Mouse (Mus musculus) monocyte, adult 5-6 weeks (primary cell): ENCODE results near the gene Sgf29. TPM values are rescaled to one million over a fixed set of nuclear protein-coding genes. Genes with fewer than 3 reads are reported as not detected.
"Not testable (repeated sequence)": the region's sequence is repeated elsewhere in the genome, so short reads cannot be mapped to it uniquely, and the experiment has no call there.

ENCODE experiments used
- ATAC-seq: fragments of 153-309, 156-312 bp; replicated peaks from 2 replicates; pipeline ENCODE4 v1.8.0; 2017; ENCODE audit warnings: mild to moderate bottlenecking; ENCODE audit not compliant: low TSS enrichment, insufficient number of reproducible peaks, severe bottlenecking, poor library complexity, low FRiP score
- total RNA-seq: library from RNA; stranded (forward); fragments of 200-1000, 200-491, 200-594 nt; gene quantifications from 3 replicates; pipeline ENCODE4 v1.2.3, GENCODE M21; 2017

Gene Sgf29
- total RNA-seq, 1 experiment from 2014 or later = 42.9 TPM

DNA sequence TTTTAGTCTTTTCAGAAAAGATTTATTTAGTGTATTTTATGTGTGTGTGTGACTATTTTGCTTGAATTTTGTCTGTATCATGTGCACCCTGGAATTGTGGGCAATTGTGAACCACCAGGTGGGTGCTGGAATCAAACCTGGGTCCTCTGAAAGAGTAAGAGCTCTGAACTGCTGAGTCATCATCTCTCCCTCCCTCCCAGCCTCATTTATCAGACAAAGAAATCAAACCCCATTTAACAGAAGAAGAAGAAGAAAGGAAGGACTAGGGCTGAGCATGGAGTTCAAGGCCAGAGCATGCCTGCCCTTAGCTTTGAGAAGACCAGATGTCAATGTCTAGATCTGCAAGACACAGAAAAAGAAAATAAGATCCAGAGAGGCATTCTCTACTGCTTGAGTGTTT lies 13.7 kb upstream of the Sgf29 start:
- no peak for ATAC-seq

DNA sequence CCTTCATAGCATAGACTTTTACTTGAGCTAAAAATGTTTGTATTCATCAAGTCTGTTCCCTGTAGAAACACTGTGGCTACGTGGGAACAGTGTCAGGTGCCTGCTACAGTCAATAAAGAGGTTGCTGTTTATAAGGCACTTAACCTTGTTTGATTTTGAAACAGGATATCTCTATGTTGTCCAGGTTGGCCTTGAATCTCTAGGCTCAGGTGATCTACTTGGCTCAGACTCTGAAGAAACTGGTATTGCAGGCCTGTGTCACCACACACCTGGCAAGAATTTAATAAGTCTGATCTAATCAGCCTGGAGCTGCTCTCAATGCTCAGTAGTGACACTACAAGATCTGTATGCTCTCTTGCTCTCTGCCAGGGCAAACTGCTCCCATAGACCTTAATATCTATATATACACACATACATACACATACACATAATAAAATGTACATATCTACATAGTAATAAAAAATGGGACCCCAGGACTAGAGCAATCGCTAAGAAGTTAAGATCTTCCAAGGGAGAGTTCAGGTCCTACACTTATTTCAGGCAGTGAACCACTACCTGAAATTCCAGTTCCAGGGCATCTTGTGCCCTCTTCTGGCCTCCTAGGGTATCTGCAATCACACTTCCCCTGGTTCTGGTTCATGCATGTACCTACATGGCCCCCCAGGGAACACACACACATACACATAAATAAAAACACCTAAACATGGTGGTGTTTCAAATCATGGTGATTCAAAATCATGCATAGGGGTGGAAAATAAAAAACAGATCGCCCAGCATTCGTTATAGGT lies 12.2 kb upstream of the Sgf29 start:
- peak; percentile 88 for ATAC-seq

DNA sequence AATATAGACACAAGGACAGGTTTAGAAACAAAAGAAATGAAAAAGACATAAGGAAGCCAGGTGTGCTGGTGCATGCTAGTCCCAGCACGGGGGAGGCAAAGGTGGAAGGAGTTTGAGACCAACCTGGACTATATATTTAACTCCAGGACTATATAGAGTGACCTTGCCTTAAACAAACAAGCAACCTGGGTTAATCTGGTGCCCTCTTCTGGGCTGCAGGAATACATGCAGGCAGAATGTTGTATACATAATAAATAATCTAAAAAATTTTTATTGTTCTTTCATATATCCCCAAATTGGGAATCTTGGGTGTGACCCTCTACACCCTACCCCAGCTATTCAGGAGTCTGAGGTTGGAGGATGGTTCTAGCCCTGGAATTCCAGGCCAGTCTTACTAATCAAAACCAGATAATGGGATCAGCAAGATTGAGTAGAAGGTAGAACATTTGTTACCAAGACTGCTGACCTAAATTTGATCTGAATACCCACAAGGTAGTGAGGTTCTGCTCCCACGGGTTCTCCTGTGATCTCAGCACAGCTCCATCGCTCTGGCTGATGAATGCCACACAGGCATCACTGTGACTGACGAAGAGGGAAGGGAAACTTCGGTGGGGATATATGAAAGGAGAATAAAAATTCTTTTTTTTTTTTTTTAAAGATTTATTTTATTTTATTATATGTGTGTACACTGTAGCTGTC lies 6.4 kb upstream of the Sgf29 start:
- 0 out of 2 replicates have a peak, but pooled peaks have one; percentile 14 for ATAC-seq

DNA sequence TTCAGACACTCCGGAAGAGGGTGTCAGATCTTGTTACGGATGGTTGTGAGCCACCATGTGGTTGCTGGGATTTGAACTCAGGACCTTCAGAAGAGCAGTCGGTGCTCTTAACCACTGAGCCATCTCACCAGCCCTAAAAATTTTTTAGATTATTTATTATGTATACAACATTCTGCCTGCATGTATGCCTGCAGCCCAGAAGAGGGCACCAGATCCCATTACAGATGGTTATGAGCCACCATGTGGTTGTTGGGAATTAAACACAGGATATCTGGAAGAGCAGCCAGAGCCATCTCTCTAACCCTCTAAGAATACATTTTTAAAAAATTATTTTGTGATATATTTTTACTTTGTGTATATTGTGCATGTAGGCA lies 5.9 kb upstream of the Sgf29 start:
- ATAC-seq = not testable (repeated sequence)

DNA sequence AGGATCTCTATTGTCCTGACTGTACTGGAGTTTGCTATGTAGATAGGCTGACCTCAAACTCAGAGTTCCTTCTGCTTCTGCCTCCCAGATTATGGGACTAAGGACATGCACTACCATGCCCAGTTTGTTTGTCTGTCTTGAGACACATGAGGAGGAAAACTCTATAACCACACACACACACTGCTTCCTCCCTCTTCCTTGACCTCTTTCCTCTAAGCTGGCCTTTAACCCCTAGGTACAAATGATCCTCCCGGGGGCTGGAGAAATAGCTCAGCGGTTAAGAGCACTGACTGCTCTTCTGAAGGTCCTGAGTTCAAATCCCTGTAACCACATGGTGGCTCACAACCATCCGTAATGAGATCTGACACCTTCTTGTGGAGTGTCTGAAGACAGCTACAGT lies 4.8 kb upstream of the Sgf29 start:
- ATAC-seq = no peak

DNA sequence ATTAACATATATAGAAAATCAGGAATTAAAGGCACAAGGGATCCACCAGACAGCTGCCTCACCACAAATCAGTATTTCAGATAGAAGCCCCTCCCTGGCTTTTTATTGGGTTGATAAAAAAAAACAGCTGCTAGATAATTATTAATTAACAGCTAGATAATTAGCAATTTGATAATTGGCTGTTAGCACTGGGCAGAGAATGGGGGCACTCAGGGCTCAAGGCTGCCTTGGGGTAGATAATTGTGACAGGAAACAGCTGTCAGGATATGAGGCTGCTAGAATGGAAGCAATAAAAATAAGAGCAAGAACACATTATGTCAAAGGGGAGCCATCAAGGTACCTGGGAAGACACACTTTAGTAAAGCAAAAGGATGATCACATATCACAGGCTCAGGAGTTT lies 4.2 kb upstream of the Sgf29 start:
- ATAC-seq = no peak

DNA sequence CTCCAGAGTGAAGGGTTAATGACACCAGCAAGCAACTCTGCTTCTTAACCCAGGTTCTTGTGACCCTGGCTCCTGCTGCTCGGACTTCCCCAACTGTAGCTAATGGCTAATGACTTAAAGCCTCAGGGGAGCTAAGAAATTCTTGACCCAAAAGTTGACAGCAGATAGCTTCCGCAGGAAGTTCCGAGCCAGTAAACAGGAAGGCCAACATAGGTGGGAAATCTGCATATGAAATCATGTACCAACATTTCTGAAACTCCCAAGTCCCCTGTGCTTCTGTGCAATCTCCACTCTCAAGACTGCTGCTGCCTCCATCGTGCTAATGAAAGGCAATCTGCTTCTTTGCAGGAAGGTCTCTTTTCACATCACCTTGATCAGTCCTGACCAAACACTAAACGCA lies 3.4 kb upstream of the Sgf29 start:
- ATAC-seq = no peak

DNA sequence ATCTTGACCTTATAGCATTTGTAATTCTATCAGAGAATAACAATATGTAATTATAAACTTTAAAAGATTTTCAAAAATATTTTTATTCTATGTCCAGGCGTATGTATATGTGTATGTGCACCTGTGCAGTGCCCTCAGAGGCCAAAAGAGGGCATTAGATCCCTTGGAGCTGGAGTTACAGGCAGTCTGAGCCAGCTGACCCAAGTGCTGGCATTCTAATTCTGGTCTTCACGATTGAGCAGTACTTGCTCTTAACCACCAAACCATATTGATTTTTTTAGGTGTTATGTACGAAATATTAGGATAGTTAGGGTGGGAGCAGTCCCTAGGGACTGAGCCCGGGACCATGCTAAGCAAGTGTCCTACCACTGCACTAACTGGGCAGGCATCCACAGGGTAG lies 623 bp upstream of the Sgf29 start:
- ATAC-seq = no peak

DNA sequence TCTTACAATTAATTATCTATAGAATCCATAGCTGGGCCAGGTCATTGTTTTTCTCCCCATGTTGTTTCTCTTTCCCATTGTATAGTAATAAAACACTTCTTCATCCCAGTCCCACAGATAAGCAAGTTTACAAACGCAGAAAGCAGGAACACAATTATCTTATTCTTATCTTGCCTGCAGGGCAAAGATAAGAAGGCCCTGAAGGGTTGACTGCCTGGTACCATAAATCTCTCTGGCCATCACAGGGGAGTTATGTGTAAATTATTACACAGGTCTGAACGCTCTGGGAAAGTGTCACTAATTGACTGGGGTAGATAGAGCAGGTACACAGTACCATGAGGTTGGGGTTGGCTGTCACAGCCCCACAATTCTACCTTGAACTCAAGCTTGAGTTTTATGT lies 1.7 kb downstream of the Sgf29 start:
- ATAC-seq = no peak

DNA sequence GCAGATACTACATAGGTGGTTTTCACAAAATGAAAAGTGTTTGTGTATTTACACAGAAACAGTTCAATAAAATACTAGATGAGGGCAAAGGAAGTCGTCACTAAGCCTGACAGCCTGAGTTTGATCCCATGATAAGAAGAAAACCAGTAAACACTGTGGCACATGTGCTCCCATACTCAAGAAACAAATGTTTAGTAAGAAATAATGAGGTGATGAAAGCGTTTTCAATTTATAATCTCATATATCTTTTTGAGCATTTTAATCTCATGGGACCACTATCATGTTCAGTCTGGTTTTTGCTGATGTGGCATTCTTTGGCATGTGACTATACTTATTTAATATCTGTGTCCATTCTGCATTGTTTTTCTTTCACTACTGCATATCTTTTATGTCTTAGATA lies 4.9 kb downstream of the Sgf29 start:
- no peak for ATAC-seq

DNA sequence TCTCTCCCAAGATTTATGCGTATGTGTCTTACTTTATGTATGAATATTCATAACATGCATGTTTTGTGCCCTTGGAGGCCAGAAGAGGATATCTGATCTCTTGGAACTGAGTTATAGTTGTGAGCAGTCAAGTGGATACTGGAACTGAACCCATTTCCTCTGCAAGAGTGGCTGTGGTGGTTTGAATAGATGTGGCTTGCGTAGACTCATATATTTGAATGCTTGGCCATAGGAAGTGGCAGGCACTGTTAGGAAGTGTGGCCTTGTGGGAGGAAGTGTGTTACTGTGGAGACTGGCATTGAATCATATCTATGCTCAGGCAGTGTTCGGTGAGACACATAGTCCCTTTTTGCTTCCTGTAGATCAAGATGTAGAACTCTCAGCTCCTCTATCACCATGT lies 6.6 kb downstream of the Sgf29 start:
- peak; percentile 76 for ATAC-seq

DNA sequence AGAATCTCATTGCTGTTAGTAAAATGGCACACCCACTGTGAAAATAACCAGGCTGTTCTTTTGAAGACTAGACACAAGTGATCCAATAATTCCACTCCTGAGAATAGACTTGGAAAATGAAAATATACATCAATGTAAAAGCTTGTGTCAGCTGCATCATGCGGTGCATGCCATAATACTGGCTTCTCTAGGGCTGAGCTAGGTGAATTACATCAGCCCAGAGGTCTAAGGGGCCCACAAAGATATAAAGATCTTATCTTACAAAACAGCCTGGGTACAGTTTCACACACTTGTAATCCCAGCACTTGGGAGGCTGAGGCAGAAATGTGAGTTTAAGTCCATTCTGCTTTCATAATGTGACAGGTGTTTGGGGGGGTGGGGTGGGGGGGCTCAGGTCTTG lies 8.4 kb downstream of the Sgf29 start:
- no peak for ATAC-seq

DNA sequence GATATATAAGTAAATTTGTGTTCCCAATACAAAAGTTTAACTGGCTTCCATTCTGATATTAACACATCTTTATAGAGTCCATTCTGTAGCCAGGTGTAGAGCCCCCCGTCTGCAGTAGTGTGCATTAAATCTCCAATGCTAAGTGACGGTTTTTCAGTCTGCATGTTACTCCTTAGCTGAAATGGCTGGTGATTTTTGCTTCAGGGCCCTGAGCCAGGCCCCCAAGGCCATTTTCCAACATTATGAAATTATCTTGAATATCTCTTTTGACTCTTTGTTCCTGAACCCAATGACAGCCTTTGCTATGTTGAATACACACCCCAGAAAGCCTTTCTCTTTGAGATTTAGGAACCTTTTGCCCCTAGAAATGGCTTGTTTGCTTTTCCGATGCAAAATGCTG lies 10.7 kb downstream of the Sgf29 start:
- ATAC-seq = no peak

DNA sequence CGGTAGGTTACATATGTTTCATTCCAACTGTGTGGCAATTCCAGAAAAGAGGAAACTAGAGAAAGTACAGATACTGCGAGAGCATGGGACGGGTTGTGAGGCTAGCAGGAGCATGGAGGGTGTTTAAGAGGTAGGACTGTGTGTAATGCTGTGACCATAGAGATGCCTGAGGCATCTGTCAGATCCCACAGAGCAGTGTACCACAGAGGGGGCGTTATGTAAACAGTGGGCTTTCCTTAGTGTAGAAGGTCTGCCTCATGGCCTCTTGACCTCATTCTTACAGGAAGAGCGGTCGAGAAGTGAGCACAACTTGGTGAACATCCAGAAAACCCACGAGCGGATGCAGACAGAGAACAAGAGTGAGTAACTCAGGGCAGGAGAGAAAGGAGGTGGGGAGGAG lies 14.5 kb downstream of the Sgf29 start:
- ATAC-seq = no peak

DNA sequence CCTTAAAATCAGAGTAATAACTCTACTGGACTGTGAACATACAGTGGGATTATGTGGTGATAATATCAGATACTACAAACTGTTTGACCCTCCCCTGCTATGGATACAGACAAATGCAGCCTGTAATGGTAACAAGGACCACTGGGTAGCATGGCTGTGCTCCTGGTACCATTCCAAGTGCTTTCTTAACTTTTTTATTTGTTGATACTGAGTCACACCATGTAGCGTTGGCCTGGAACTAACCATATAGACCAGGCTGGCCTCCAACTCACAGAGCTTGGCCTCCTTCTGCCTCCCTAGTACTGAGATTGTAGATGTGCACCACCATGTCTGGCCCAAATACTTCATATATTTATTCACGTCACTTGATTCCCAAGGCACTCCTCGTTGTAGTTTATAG lies 16.2 kb downstream of the Sgf29 start:
- no peak for ATAC-seq

DNA sequence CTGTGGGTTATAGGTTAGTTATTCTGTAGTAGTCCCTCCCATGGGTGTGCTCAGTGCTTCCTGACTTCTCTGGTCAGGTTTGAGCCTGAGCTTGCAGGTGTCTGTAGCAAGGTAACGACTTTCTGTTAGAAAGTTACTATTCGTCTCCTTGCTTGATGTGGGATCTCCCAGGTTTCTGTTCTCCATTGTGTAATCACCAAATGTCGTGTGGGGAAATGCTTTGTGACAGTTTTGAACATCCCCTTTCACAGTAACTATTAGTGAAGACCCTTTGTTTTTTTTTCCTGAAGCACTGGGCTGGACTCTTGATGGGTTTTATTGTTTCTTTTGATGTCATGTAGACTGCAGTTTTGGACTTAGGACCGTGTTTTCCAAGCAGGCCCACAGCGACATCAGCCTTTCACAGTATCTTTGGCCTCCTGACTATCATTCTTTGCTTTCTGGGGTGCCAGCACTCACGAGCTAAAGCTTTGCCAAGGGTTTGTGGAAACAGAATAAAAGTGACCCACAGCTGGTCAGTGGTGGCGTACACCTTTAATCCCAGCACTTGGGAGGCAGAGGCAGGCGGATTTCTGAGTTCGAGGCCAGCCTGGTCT lies 18.5 kb downstream of the Sgf29 start:
- no peak for ATAC-seq

DNA sequence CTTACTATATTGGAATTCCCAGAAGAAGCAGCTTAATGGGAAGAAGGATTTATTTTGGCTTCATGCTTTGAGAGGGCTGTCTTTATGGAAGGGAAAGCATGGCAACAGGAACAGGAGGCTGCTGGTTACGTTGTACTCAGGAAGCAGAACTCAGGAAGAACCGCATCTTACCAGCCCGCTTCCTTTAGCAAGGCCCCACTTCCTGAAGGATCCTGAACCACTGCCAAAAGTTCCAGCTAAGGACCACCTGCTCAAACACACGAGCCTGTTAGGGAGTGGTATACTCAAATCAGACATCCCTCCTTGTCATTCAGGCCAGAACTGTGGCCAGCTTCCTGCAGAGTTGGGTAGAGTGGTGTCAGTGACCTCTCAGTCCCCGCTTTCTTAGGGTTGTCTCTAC lies 19.3 kb downstream of the Sgf29 start:
- no peak for ATAC-seq

DNA sequence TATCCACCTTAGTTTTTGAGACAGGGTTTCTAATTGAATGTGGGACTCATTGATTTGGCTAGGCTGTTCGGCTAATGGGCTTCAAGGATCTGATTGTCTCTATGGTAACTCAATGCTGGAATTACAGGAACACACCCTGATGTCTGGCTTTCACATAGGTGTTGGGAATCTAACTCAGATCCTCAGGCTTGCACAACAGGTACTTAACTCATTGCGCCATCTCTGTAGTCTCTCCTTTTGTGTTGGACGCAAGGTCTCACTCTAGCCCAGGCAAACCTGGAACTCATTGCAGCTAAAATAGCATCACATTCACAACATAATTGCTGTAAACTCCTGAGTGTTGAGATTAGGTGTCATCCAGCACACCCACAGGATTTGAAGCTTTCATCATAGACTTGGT lies 21.0 kb downstream of the Sgf29 start:
- no peak for ATAC-seq

DNA sequence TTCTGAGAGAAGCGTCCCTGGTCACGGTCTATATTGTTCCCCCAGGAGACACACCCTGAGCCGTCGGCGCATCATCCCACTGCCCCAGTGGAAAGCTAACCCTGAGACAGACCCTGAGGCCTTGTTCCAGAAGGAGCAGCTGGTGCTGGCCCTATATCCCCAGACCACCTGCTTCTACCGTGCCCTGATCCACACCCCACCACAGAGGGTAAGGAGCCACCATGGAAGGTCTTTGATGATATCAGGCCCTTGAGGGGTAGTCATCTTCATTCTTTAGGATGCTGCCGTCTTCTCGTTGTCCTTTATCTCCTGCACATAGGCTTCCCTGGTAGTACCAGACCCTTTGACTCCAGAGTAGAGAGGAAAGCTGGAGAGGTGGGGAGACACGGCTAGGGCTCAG lies 23.0 kb downstream of the Sgf29 start:
- no peak for ATAC-seq

DNA sequence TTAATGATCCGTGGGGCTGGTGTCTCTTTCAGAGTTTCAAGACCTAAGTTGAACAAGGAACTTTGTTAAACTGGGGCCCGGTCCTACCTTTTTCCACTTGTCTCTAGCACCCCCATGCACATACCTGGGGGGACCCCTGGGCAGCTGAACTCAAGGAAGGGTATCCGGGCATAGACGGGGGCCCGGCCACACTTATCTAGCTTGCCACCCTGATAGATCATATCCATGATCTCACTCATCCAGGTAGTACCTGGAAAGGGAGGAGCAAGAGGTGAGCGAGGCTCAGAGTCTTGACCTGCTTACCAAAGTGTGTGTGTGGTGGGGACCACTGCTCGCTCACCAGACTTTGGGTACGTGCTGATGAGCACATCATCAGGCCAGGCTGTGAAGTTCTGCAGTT lies 26.0 kb downstream of the Sgf29 start:
- ATAC-seq = no peak
